Mouse (Mus musculus) cerebellum, adult 9-10 months (tissue): ENCODE results near the gene Enpp1.
"Not testable (repeated sequence)": the region's sequence is repeated elsewhere in the genome, so short reads cannot be mapped to it uniquely, and the experiment has no call there.

Source experiments
- DNase-seq: peaks from one replicate; pipeline ENCODE4 v3.0.0; 2022

Enpp1 gene

DNA sequence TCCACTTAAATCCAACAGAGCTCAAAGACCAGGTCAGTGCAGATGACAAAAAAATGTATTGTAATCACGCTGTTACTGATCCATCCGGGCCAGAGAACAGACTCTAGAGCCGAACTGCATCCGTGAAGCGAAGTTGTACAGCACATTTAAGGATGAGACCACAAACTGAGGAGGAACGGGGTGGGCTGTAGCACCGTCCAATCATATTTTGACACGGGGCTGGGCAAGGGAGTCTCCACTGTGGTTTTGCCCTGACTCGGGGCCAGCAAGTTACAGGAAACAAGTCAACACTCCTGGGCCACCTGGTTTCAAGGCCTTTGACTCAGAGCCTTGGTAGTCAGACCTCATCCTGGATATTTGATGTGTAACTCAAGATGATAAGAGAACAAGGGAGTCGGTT, 76.1 kb downstream of the Enpp1 start:
- DNase-seq: no peak

DNA sequence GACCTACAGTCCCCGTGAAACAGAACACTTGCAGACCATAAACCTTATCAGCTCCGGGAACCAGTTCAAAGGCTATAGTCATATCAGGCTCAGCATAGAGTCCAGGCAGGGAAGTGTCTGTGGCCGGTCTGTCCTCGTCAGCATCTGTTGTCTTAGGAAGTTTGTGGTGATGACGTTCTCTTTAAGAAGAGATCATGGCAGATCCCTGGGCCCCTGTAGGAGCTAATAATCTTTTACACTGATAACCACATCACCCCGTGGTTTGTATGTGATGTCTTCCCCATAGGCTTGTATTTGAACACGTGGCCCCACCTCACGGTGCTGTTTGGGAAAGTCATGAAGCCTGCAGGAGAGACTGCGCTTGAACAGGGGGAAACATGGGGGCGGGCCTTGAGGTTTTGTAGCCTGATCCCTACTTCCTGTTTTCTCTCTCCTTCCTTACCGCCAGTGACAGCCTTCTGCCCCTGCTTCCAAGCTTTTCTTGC, 76.6 kb downstream of the Enpp1 start:
- DNase-seq: no peak

DNA sequence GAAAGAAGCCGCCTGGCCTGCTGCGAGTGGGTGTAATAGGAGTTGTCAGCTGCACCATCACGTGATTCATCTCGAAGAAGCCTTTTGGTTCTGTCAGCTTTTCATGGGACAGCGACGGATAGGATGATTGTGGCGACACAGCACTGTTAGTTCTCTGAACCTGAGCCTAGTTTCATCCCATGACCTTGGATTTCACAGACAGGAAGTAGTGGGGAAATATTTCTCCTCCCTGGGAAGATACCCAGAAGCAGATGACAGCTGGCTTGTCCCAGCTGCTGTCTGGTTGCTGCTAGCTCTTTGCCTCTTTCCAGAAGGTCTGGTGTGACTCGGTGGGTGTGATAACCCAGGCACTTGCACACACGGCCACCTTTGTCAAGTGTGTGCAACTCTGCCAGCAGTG, 77.7 kb downstream of the Enpp1 start:
- DNase-seq: no peak

DNA sequence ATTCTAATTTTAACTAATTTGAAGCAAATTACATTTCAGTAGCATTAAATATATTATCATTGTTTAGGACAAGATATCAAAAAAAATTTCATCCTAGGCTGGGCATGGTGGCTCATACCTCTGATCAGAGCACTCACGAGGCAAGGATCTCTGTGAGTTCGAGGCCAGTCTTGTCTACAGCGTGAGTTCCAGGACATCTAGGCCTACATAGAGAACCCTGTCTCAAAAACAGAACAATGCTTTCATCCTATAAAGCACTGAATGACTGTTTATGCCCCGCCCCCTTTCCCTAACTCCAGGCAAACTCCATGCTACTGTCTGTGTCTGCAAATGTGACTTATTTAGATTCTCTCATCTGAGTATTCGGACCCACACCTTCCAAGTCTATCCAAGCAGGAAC, 80.8 kb downstream of the Enpp1 start:
- DNase-seq: no peak

DNA sequence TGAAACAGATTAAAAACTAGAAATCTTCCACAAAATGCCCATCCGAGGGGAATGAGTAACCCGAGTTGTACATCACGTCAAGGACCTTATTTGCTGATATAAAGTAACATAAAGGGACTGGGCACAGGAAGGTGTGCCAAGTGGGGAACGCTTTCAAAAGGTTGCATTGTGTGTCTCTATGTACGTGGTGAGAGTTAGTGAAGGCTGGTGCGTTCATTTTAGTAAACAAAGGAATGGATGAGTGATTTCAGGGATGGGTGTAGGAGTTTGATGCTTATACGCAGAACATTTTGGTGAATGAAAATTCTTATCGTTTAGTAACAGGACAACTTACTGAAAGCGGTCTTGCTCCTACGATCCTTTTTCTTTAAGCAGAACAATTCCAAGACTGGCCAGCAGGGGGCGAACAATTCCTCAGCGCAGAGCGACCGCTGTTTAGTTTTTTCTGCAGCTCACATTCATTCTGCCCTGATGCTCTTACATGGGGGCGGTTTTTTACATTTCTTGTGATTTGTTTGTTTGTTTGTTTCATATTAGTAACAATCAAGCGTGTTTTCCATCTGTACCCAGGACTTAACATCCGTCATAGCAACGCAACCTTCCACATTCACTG, 81.4 kb downstream of the Enpp1 start:
- DNase-seq: peak; percentile 45

- no peak for DNase-seq
Observed at GRCm38 (mm10) chr10:24629086-24629720, 82.8 kb downstream of the Enpp1 start.

GRCm38 (mm10) chr10:24628466-24628865, 83.5 kb downstream of the Enpp1 start:
- DNase-seq: no peak

GRCm38 (mm10) chr10:24627262-24627661, 84.7 kb downstream of the Enpp1 start:
- no peak for DNase-seq

- DNase-seq: peak; percentile 34
Observed at GRCm38 (mm10) chr10:24625060-24625701, 86.8 kb downstream of the Enpp1 start.

DNA sequence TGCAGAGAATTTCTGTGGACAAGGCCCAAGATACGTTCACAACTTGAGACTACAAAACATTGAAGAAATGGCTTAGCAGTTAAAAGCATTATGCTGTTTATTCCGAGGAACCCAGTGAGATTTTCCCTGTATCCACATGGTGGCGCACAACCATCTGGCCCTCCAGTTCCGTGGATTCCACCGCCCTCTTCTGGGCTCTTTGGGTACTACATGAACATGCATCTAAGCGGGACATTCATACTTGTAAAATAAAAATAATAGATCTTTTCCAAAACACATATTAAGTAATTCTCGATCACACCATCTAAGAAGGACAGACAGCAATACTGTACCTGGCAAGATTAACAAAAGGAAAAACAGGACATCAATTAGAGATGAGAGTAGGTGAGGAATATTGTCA, 89.4 kb downstream of the Enpp1 start:
- DNase-seq: peak; percentile 23

- peak; percentile 6 for DNase-seq
Observed at GRCm38 (mm10) chr10:24621572-24621971, 90.4 kb downstream of the Enpp1 start.

DNA sequence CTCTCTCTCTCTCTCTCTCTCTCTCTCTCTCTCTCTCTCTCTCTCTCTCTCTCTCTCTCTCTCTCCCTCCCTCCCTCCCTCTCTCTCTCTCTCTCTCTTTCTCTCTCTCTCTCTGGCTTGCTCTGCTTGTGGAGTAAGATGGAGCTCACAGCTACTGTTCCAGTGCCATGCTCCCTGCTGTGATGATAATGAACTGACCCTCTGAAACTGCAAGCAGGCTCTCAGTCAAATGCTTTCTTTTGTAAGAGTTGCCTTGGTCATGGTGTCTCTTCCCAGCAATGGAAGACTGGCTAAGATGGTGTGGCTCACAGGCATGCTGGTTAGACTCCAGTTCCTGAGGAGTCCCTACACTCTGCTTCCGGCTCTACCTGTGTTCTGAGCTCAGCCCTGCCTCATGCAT, 95.4 kb downstream of the Enpp1 start:
- not testable (repeated sequence) for DNase-seq

DNA sequence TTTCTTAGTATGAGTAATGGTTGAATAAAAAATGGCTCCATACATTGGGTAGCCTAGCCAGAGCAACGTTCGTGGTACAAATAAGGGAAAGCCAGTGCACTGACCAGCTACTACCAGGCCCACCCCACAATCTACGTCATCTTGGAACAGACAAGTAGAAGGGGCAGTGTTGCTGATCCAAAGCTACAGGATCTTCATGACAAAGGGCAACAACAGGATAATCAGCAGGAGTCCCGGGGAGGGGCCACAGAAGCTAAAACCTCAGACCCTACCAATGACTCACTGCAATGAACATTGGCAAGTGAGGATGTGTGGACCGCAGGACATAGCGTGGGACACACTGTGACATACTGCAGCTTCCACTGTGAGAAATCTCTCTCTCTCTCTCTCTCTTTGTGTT, 96.2 kb downstream of the Enpp1 start:
- DNase-seq: no peak

DNA sequence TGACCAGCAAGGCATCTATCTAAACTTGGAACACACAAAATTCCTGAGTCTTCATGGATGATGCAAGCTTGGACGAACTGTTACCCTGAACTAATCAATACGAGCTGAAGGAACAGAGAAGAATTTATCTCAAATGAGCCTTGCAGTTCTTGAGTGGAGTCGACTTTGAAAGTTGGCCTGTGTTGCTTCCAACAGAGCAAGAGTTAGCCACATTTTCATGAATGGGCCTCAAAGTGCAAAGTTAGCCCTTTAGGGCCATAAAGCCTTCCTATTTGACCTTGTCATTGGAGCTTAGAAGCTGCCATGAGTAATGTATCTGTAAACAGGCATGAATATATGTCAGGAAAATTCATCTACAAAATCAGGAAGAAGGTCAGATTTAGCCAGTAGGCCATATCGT, 97.2 kb downstream of the Enpp1 start:
- DNase-seq: no peak

- no peak for DNase-seq
Observed at GRCm38 (mm10) chr10:24609766-24610165, 102.2 kb downstream of the Enpp1 start.

GRCm38 (mm10) chr10:24609146-24609545, 102.8 kb downstream of the Enpp1 start:
- no peak for DNase-seq

- DNase-seq: no peak
Observed at GRCm38 (mm10) chr10:24603727-24604126, 108.2 kb downstream of the Enpp1 start.

DNA sequence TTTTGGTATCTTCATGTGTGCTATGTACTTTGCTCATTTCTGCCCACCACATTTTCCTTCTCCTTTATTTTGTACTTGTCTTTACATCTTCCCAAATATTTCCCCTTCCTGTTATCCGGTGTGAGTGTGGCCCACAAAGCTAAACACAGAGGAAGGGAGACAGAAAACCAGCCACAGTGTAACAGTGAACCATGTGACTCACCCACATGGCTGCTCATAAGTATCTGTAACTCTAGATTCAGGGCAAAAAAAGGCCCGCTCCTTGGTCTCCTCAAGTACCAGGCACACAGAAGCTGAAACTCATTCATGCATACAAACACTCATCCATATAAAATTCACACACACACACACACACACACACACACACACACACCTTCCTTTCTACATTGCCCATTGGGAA, 108.9 kb downstream of the Enpp1 start:
- no peak for DNase-seq

GRCm38 (mm10) chr10:24599802-24600201, 112.2 kb downstream of the Enpp1 start:
- no peak for DNase-seq

- no peak for DNase-seq
Observed at GRCm38 (mm10) chr10:24598693-24599092, 113.3 kb downstream of the Enpp1 start.

DNA sequence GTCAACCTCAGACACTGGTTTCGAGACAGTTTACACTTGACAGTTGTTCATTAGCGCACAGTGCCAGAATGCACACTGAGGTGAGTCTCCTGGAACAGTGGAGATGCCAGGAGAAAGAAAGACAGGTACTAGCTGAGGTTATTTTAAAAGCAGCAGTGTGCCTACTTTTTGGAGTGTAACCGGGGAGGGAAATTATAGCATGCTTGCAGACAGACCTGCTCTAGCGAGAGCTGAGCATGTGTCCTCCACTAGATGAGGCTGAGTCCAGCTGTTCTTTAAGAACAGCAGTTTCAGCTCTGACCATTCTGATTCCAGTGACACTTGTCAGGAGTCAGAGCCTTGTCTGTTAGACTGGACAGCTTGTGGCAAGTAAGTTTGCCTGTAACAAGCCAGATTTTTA, 114.2 kb downstream of the Enpp1 start:
- DNase-seq: no peak

DNA sequence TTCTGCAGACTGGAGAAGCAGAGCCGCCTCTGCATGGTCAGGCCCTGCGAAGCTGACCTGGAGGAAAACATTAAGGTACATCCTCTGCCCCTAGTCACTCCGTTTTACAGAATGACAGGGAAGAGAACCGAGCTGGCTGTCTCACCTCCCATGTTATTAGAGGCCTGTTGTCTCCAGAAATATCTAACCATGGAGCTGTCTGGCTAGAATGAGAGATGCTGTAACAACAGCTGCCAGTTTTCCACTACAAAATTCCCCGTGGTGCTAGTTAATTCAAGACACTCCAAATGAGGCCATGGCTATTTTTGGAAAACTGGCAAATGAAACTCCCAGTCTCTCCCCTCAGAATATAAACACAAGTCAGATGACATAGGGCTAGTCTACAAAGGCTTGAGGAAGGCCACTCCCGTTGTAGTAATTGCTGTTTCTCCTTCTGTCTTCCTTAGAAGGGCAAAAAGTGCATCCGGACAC, 115.1 kb downstream of the Enpp1 start:
- no peak for DNase-seq

GRCm38 (mm10) chr10:24596003-24596868, 115.7 kb downstream of the Enpp1 start:
- no peak for DNase-seq
